Mouse (Mus musculus): Measurements from ENCODE around the gene Sh3gl2. TPM values are rescaled to one million over a fixed set of nuclear protein-coding genes. Genes with fewer than 3 reads are reported as not detected.

The Sh3gl2 gene
- polyA plus RNA-seq, 1 experiment from 2014 or later, result 33.7 TPM

DNA sequence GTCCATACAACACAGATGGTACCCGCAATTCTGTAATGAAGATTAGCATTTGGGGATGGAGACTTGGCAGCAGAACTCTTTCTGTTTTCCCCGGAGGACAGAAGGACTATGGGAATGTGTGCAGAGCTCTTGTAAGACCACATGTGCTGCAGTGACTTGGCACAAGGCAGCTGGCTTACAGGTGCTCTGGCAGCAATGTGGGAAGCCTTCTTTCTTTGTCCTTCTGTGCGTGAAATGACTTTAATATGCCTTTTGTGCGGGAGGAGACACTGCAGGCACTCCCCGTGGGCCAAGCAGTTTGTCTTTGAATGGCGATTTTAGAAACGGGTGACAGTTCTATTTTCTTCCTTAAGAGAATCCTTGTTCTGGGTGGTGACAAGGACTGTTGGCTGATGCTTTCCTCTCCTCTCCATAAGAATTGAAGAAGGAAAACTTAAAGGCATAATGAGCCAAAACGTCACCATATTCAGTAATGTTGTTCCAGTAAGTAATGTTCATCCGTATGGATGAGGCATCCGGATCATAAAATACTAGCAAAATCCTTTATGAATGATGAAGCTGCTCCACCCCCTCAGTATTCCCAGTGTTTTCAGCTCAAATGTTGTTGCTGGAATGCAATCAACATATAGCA, 281.5 kb downstream of the Sh3gl2 start:
- Histone ChIP-seq H3K27me3 (no peaks in the 10 kb centered on the region), H3K4me2 (replicated peaks) (no peak overlapping the region), H3K36me3 (no peaks in the 10 kb centered on the region), H3K9me3 (no peaks in the 10 kb centered on the region), H3K9ac (replicated peaks) (no peak overlapping the region), H3K4me1 (replicated peaks) (0 out of 2 replicates have a peak, but pooled peaks cover 4% of the 10 kb centered on the region), H3K27ac (no peak overlapping the region), H3K4me3 (replicated peaks) (no peak overlapping the region)
- no peak for ATAC-seq
- WGBS, result 53% methylated on average over 10 of the region's 10 CpGs

DNA sequence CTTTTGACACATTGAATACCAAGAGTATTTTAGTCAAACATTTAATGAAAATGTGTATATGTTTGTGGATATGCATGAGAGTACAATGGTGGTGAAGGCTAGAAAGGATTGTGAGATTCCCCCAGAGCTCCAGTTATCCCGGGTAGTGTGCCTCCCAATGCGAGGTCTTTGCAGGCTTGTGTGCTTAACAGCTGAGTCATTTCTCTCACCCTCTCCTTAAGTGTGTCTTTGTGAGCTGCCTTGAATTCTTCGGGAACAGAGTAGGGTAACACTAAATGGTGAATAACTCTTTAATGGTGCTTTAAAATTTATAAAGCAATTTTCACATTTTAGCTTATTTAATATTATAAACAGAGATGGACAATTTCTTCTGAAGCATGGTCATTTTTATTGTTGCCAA, 300.8 kb downstream of the Sh3gl2 start:
- Histone ChIP-seq H3K4me3 (replicated peaks) (no peak overlapping the region), H3K4me1 (replicated peaks) (no peaks in the 10 kb centered on the region), H3K4me2 (replicated peaks) (no peak overlapping the region), H3K27me3 (no peaks in the 10 kb centered on the region), H3K36me3 (no peaks in the 10 kb centered on the region), H3K27ac (no peak overlapping the region), H3K9me3 (no peaks in the 10 kb centered on the region), H3K9ac (replicated peaks) (no peak overlapping the region)
- 68% methylated on average over 3 of the region's 3 CpGs for WGBS
- ATAC-seq, result no peak

DNA sequence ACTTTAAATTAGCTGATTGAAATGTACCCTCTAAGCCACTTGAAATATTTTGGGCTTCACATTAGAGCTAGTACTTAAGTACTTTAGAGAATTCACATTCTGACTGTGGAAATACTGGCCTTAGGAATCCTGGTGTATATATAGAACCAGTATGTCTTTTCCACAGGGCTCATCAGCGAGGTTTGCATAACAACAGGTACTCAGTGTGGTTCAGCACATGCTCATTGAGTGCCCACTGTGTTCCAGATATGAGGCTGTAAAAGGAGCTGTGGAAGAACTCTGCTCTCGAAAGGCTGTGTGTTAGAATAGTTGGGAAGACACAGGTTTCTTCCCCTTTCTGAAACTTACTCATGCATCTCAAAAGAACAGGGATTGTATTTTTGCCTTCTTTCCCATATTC, 302.1 kb downstream of the Sh3gl2 start:
- WGBS, result 65% methylated on average over 2 of the region's 2 CpGs
- Histone ChIP-seq H3K27ac (no peak overlapping the region), H3K9ac (replicated peaks) (no peak overlapping the region), H3K4me1 (replicated peaks) (no peaks in the 10 kb centered on the region), H3K36me3 (no peaks in the 10 kb centered on the region), H3K27me3 (peaks cover 5% of the 10 kb centered on the region; the same call in 1 of the 2 replicates), H3K4me2 (replicated peaks) (no peak overlapping the region), H3K4me3 (replicated peaks) (no peak overlapping the region), H3K9me3 (no peaks in the 10 kb centered on the region)
- ATAC-seq, result no peak

DNA sequence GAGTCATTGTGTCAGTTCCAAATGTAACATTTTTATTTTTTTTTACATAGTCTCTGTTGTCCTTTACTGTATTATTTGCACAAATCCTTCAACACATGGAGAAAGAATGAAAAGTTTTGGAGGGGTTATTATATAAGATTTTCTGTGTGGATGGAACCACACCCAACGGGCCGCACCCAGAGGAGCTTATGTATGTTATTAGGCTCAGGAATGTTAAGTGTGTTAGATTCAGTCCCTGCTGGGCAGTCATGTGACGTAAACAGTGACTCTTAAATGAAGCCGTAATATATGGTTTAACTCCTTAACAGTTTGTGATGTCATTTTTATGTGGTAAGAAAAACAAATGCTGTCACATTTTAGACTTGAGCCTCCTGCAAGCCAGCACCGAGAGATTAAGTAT, 302.6 kb downstream of the Sh3gl2 start:
- Histone ChIP-seq H3K27ac (no peak overlapping the region), H3K9me3 (no peaks in the 10 kb centered on the region), H3K27me3 (peaks cover 9% of the 10 kb centered on the region), H3K4me1 (replicated peaks) (no peaks in the 10 kb centered on the region), H3K9ac (replicated peaks) (no peak overlapping the region), H3K4me3 (replicated peaks) (no peak overlapping the region), H3K4me2 (replicated peaks) (no peak overlapping the region), H3K36me3 (no peaks in the 10 kb centered on the region)
- WGBS, result 81% methylated on average over 5 of the region's 5 CpGs
- no peak for ATAC-seq

DNA sequence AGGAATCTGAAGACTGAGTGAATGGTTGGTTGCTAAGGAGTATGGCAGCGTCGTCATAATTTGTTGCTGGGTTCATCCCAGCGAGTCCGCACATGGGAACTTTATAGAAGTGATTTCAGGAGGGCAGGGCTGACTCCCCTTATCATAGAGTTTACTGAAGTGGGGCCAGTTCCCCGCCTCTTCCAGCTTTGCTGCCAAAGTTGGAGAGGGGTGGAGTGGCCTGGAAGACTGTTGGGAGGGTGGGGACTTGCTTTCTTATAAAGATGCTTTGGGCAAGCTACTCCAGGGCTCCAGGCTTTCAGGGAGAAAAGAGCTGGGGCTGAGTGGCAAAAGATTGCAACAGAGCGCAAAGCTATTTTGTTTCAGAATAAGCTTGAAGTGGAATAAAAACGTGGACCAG, 308.4 kb downstream of the Sh3gl2 start:
- H3K4me3 ChIP-seq (replicated peaks), result peak overlapping the region; percentile 65; the same call in 1 of the 2 replicates
- no peaks in the 10 kb centered on the region for H3K36me3 ChIP-seq
- no peak overlapping the region for H3K9ac ChIP-seq (replicated peaks)
- ATAC-seq, result no peak
- no peaks in the 10 kb centered on the region for H3K9me3 ChIP-seq
- H3K27ac ChIP-seq, result no peak overlapping the region
- WGBS, result 36% methylated on average over 7 of the region's 7 CpGs
- peaks cover 16% of the 10 kb centered on the region for H3K4me1 ChIP-seq (replicated peaks)
- peak overlapping the region; percentile 99 for H3K4me2 ChIP-seq (replicated peaks)
- peaks cover 39% of the 10 kb centered on the region for H3K27me3 ChIP-seq

DNA sequence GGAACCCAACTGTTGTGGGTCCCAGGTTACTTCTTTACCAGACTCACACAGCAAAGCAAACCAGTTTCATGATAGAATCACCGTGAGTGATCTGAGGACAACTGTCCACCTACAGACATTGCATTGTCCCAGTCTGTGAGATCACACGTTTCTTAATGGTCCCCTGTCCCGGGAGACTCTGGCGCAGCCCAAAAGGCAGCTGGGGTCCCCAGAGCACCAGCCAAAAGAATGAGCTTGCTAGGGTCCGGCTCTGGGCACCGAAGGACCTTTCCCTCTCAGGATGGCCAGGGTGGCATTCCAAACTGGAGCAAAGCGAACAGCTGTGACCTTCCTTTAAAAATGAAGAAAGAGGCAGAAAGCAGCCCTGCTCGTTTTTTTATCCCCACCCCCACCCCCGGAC, 308.9 kb downstream of the Sh3gl2 start, which contains the start of gene Adamtsl1:
Gene Adamtsl1, plus strand, starts transcription at position 381 of the 400 bp plus-strand sequence.
- peaks cover 39% of the 10 kb centered on the region for H3K27me3 ChIP-seq
- WGBS, result 2% methylated on average over 9 of the region's 9 CpGs
- H3K9ac ChIP-seq (replicated peaks), result peak within 1 kb of the TSS; percentile 71
- no peak within 1 kb of the TSS for H3K27ac ChIP-seq
- ATAC-seq, result no peak; the same call in 1 of the 2 replicates
- no peaks in the 10 kb centered on the region for H3K36me3 ChIP-seq
- H3K4me1 ChIP-seq (replicated peaks), result peaks cover 16% of the 10 kb centered on the region
- H3K4me3 ChIP-seq (replicated peaks), result peak within 1 kb of the TSS; percentile 65
- H3K4me2 ChIP-seq (replicated peaks), result peak within 1 kb of the TSS; percentile 99
- H3K9me3 ChIP-seq, result no peaks in the 10 kb centered on the region

GRCm38 (mm10) chr4:85514205-85514681, 309.3 kb downstream of the Sh3gl2 start:
- H3K4me2 ChIP-seq (replicated peaks), result peak overlapping the region; percentile 99
- H3K36me3 ChIP-seq, result no peaks in the 10 kb centered on the region
- H3K9ac ChIP-seq (replicated peaks), result peak overlapping the region; percentile 71
- H3K27me3 ChIP-seq, result peaks cover 39% of the 10 kb centered on the region
- H3K4me1 ChIP-seq (replicated peaks), result peaks cover 16% of the 10 kb centered on the region
- H3K4me3 ChIP-seq (replicated peaks), result peak overlapping the region; percentile 65
- peak; percentile 95 for ATAC-seq
- no peaks in the 10 kb centered on the region for H3K9me3 ChIP-seq
- 0% methylated on average over 33 of the region's 33 CpGs for WGBS
- no peak overlapping the region for H3K27ac ChIP-seq

DNA sequence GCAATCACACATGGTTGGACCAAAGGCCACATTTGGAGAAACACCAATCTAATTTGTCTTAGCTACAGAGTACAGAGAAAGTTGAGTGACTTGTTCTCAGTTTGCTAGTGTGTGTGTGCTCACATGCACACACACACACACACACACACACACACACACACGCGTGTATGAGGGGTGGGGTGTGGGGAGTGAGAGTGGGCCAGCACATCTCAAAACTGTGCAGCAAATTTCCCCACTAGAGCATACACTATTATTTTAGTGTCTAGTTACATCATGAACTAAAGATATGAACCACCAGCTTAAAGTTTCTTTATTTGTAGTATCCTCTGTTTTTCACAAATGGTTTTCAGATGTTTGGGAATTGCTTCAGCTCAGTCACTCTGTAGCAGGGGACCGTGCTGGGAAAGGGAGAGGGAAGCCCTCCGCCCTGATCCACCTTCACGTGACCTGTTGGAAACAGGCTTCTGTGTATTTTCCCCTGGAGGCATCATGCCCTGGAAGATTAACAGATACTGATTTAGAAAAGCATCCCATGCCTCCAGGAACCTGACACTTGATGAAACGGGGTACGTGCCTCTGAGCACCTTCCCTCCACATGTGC, 322.1 kb downstream of the Sh3gl2 start:
- no peaks in the 10 kb centered on the region for H3K27me3 ChIP-seq
- H3K9me3 ChIP-seq, result no peaks in the 10 kb centered on the region
- no peak overlapping the region for H3K4me3 ChIP-seq (replicated peaks)
- no peak overlapping the region for H3K4me2 ChIP-seq (replicated peaks)
- no peak overlapping the region for H3K27ac ChIP-seq
- no peaks in the 10 kb centered on the region for H3K4me1 ChIP-seq (replicated peaks)
- H3K9ac ChIP-seq (replicated peaks), result no peak overlapping the region
- 93% methylated on average over 7 of the region's 7 CpGs for WGBS
- H3K36me3 ChIP-seq, result no peaks in the 10 kb centered on the region
- no peak for ATAC-seq

DNA sequence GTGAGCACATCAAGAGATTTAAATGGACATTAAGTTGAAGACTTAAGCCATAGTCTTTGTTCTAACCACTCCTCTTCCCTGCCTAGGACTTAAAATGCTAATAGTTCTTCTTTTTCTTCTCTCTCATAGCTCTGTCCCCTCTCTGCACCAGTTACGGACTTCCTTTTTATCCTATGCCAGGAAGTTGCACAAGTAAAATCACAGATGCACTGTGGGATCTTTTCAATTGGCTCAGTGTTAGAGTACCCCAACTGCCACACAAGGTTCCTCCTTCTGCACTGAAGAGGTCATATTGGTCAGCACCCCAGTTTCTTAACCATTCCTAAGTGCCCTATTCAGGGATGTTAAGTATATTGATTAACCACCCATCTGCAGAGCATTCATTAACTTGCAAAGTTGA, 324.9 kb downstream of the Sh3gl2 start:
- Histone ChIP-seq H3K4me2 (replicated peaks) (no peak overlapping the region), H3K36me3 (no peaks in the 10 kb centered on the region), H3K9ac (replicated peaks) (no peak overlapping the region), H3K27ac (no peak overlapping the region), H3K4me3 (replicated peaks) (no peak overlapping the region), H3K9me3 (no peaks in the 10 kb centered on the region), H3K27me3 (no peaks in the 10 kb centered on the region), H3K4me1 (replicated peaks) (no peaks in the 10 kb centered on the region)
- ATAC-seq, result no peak
- 72% methylated on average over 1 of the region's 1 CpGs for whole genome bisulfite sequencing

DNA sequence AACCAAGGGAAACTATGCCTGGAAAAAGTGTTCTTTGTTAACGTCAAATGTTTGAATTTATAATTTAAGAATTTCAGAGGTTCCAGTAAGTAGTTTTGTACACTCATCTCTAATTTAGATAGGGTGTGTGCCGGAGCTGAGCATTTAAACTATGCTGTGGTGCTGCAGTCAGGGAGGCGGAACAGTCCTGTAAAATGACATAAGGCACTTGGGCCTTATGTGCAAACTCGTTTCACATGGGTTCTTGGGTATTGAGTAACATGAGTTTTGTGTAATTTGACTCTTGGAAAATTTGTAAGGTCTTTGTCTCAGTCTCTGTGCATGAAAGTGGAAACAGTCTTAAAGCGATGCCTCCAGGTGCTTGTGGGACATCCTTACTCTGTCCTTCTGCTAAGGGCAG, 334.8 kb downstream of the Sh3gl2 start:
- no peaks in the 10 kb centered on the region for H3K36me3 ChIP-seq
- no peak overlapping the region for H3K4me3 ChIP-seq (replicated peaks)
- H3K9me3 ChIP-seq, result no peaks in the 10 kb centered on the region
- H3K9ac ChIP-seq (replicated peaks), result no peak overlapping the region
- WGBS, result 83% methylated on average over 5 of the region's 5 CpGs
- H3K4me2 ChIP-seq (replicated peaks), result no peak overlapping the region
- ATAC-seq, result no peak
- H3K27me3 ChIP-seq, result no peaks in the 10 kb centered on the region
- no peak overlapping the region for H3K27ac ChIP-seq
- no peaks in the 10 kb centered on the region for H3K4me1 ChIP-seq (replicated peaks)

GRCm38 (mm10) chr4:85543221-85543620, 338.3 kb downstream of the Sh3gl2 start:
- no peak overlapping the region for H3K4me3 ChIP-seq (replicated peaks)
- no peaks in the 10 kb centered on the region for H3K9me3 ChIP-seq
- H3K9ac ChIP-seq (replicated peaks), result no peak overlapping the region
- WGBS, result 89% methylated on average over 4 of the region's 4 CpGs
- no peaks in the 10 kb centered on the region for H3K36me3 ChIP-seq
- H3K27ac ChIP-seq, result no peak overlapping the region
- H3K4me1 ChIP-seq (replicated peaks), result no peaks in the 10 kb centered on the region
- H3K4me2 ChIP-seq (replicated peaks), result no peak overlapping the region
- no peaks in the 10 kb centered on the region for H3K27me3 ChIP-seq
- ATAC-seq, result no peak

GRCm38 (mm10) chr4:85554696-85555095, 349.8 kb downstream of the Sh3gl2 start:
- Histone ChIP-seq H3K4me3 (replicated peaks) (no peak overlapping the region), H3K4me2 (replicated peaks) (no peak overlapping the region), H3K27me3 (no peaks in the 10 kb centered on the region), H3K9ac (replicated peaks) (no peak overlapping the region), H3K9me3 (no peaks in the 10 kb centered on the region), H3K27ac (no peak overlapping the region), H3K36me3 (no peaks in the 10 kb centered on the region), H3K4me1 (replicated peaks) (no peaks in the 10 kb centered on the region)
- ATAC-seq, result no peak
- 80% methylated on average over 3 of the region's 3 CpGs for WGBS

Measured in midbrain, embryonic 13.5 days (tissue).